Mouse (Mus musculus): ENCODE data around the gene Mex3b. TPM values are rescaled to one million over a fixed set of nuclear protein-coding genes. Genes with fewer than 3 reads are reported as not detected.

Mex3b gene
- polyA plus RNA-seq, 1 experiment from 2014 or later, result 35.0 TPM

DNA sequence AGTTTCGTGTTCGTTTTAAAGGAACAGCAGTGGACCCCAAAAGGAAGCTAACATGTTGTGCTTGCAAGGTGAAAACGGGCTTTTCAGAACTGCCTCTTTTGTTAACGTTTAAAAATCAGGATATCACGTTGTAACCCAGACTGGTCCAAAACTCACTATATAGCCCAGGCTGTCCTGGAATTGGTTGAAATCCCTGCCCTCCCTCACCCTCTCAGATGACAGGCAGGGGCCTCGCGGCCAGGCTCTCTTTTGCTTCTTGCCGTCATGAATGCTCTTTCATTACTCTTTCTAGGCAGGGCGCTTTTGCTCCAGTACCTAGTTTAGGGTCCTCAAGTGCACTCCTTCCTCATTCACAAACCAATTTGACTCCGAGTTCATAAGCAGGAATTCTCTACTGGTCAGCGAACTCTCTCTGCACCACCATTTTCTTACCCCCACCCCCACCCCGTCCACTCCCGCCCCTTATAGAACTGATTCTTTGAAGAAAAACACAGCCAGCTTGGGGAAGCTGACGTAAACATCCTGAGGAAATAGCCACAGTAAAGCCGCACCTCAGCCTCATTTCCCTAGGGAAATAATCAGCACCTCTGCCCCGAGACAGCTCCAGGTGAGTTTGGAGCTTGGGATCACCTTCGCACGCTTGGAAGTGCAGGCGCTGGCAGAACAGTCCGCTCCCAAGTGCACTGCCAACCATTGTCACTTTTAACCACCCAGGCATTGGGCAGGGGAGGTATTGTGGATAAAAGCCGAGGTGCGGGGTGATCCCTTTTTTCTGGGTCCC, 2.0 kb upstream of the Mex3b start:
- Histone ChIP-seq H3K4me2 (replicated peaks) (peak overlapping the region; percentile 99), H3K27ac (peak overlapping the region; percentile 100), H3K9me3 (ENCODE audit: control insufficient read depth, low read length) (no peaks in the 10 kb centered on the region), H3K4me3 (replicated peaks; ENCODE audit: low read length) (peak overlapping the region; percentile 97), H3K27me3 (ENCODE audit: control insufficient read depth, insufficient read depth, low read length) (no peaks in the 10 kb centered on the region), H3K36me3 (replicated peaks; ENCODE audit: control insufficient read depth, insufficient read depth) (peaks cover 14% of the 10 kb centered on the region), H3K9ac (peak overlapping the region; percentile 100), H3K4me1 (replicated peaks; ENCODE audit: control insufficient read depth, insufficient read depth, low read length) (peaks cover 19% of the 10 kb centered on the region; the same call in 1 of the 2 replicates)
- under 1% methylated on average over 22 of the region's 22 CpGs for WGBS
- ATAC-seq (ENCODE audit: low FRiP score) (no peak), DNase-seq (ENCODE audit: low spot score) (peak; percentile 67)

DNA sequence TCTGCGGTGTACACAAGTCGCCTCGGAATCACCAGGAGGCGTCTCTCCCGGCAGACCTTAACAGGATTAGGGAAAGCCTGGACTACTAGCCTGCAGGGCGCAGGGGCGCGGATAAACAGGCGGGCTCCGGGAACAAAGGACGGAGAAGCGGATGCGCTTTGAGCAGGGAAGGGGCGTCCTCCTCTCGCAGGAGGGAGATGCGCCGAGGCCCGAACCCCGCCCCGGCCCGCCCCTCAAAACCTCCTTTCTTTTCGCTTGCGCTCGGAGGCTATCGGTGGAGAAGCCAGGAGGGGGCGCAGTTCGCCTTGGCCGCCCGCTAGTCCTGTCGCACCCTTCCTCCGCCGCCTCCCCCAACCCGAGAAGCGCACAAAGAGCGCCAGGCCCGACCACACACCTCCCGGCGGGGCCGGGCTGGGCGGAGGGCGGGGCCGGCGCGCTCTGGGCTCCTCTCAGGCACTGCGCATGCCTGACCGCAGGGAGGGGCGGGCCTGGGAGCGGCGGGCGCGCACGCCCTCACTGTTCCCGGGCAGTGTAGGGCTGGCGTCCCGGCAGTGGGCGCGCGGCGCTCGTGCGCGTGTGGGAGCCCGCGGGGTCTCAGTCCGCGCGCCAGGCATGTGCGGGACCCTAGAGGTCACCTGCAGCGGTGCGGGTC, 1.2 kb upstream of the Mex3b start:
- H3K4me1 ChIP-seq (replicated peaks; ENCODE audit: control insufficient read depth, insufficient read depth, low read length), result peaks cover 19% of the 10 kb centered on the region; the same call in 1 of the 2 replicates
- ATAC-seq (ENCODE audit: low FRiP score), result peak; percentile 87
- under 1% methylated on average over 66 of the region's 70 CpGs for WGBS

DNA sequence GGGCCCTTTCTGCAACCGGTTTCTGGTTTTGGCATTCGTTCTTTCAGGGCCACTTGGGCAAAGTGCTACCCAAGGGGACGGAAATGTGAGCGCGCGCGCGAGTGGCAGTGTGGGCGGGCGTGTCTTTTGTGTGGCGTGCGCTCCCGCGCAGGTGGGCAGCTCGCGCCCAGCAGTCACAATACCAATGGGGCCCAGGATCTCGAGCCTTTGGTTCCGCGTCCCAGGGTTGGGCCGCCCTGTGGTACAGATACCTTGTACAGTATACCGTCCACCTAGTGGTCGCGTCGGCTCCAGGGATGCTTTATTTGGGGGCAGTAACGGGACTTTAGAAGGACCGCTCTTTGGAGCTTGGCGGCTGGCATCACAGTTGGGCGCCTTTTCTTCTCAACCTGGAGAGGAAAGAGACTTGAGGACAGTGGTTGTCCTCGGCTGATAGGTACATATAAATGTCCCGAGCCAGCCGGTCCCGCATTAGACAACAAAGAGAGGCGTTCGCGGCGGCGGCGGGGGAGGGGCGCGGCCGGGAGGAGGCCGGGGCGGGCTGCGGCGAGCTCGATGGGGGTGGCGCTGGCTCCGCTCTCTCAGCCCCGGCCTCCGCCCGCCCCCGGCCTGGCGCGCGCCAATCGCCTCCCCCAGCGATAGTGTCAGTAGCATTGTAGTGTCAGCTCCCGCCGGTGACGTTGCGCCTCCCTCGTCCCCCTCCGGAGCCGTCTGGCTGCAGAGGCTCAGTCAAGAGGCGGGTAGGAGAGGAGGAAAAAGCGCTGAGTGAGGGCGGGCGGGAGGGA, 455 bp upstream of the Mex3b start:
- Histone ChIP-seq H3K36me3 (replicated peaks; ENCODE audit: control insufficient read depth, insufficient read depth) (peaks cover 23% of the 10 kb centered on the region), H3K27me3 (ENCODE audit: control insufficient read depth, insufficient read depth, low read length) (no peaks in the 10 kb centered on the region), H3K27ac (peak overlapping the region; percentile 100), H3K9me3 (ENCODE audit: control insufficient read depth, low read length) (no peaks in the 10 kb centered on the region), H3K4me2 (replicated peaks) (peak overlapping the region; percentile 94), H3K4me3 (replicated peaks; ENCODE audit: low read length) (peak overlapping the region; percentile 97), H3K9ac (peak overlapping the region; percentile 100), H3K4me1 (replicated peaks; ENCODE audit: control insufficient read depth, insufficient read depth, low read length) (peaks cover 20% of the 10 kb centered on the region)
- under 1% methylated on average over 61 of the region's 68 CpGs for WGBS
- ATAC-seq (ENCODE audit: low FRiP score) (peak; percentile 90), DNase-seq (ENCODE audit: low spot score) (peak; percentile 93)

More for the DNA sequence above, 1.2 kb upstream of the Mex3b start:
- Histone ChIP-seq H3K27ac (peak overlapping the region; percentile 100), H3K4me2 (replicated peaks) (peak overlapping the region; percentile 99), H3K9ac (peak overlapping the region; percentile 100), H3K4me3 (replicated peaks; ENCODE audit: low read length) (peak overlapping the region; percentile 97), H3K36me3 (replicated peaks; ENCODE audit: control insufficient read depth, insufficient read depth) (peaks cover 21% of the 10 kb centered on the region), H3K27me3 (ENCODE audit: control insufficient read depth, insufficient read depth, low read length) (no peaks in the 10 kb centered on the region), H3K9me3 (ENCODE audit: control insufficient read depth, low read length) (no peaks in the 10 kb centered on the region)
- peak; percentile 98 for DNase-seq (ENCODE audit: low spot score)

DNA sequence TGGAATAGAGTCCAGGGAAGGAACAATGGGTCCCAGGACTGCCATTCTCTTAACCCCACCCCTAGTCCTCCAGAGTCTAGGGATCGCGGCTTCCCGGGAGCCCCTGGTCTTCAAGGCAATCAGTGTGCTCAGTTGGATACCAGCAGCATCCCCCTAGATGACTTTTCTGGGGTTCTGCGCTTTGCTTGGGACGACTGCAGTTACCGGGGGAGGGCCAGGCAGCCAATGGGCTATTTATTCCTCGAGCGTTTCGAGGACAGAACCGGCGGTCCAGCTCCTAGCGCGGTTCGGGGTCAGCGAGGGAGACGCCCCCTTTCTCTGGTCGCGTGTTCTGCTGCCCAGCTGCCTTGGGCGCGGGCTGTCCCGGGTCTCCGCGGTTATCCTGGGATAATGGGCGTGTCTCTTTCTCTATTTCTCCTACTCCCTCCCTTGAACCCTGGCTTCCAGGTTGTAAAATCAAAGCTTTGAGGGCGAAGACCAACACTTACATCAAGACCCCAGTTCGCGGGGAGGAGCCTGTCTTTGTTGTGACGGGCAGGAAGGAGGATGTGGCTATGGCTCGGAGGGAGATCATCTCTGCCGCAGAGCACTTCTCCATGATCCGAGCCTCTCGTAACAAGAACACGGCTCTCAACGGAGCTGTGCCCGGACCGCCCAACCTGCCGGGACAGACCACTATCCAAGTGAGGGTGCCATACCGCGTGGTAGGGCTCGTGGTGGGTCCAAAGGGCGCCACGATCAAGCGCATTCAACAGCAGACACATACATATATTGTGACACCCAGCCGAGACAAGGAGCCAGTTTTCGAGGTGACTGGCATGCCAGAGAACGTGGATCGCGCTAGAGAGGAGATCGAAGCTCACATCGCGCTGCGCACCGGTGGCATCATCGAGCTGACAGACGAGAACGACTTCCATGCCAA, 1.4 kb downstream of the Mex3b start:
- Histone ChIP-seq H3K27ac (peak overlapping the region; percentile 100), H3K4me1 (replicated peaks; ENCODE audit: control insufficient read depth, insufficient read depth, low read length) (peaks cover 26% of the 10 kb centered on the region), H3K9ac (peak overlapping the region; percentile 100), H3K4me3 (replicated peaks; ENCODE audit: low read length) (peak overlapping the region; percentile 97), H3K4me2 (replicated peaks) (peak overlapping the region; percentile 94), H3K9me3 (ENCODE audit: control insufficient read depth, low read length) (no peaks in the 10 kb centered on the region), H3K27me3 (ENCODE audit: control insufficient read depth, insufficient read depth, low read length) (no peaks in the 10 kb centered on the region), H3K36me3 (replicated peaks; ENCODE audit: control insufficient read depth, insufficient read depth) (peaks cover 36% of the 10 kb centered on the region)
- under 1% methylated on average over 56 of the region's 56 CpGs for WGBS
- DNase-seq (ENCODE audit: low spot score) (peak; percentile 67), ATAC-seq (ENCODE audit: low FRiP score) (no peak)

DNA sequence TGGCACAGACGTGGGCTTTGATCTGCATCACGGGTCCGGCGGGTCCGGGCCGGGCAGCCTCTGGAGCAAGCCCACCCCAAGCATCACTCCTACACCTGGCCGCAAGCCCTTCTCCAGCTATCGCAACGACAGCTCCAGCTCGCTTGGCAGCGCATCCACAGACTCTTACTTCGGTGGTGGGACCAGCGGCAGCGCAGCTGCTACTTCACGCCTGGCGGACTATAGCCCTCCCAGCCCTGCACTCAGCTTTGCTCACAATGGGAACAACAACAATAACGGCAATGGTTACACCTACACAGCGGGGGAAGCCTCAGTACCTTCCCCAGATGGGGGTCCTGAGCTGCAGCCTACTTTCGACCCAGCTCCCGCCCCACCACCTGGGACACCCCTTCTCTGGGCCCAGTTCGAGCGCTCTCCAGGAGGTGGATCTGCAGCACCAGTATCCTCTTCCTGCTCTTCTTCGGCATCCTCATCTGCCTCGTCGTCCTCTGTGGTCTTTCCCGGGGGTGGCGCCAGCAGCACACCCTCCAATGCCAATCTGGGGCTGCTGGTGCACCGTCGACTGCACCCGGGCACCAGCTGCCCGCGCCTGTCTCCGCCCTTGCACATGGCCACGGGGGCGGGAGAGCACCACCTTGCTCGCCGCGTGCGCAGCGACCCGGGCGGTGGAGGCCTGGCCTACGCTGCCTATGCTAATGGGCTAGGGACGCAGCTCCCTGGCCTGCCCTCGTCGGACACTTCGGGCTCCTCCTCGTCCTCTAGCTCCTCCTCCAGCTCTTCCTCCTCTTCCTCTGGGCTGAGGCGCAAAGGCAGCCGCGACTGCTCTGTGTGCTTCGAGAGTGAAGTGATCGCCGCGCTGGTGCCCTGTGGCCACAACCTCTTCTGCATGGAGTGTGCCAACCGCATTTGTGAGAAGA, 2.4 kb downstream of the Mex3b start:
- no peaks in the 10 kb centered on the region for H3K9me3 ChIP-seq (ENCODE audit: control insufficient read depth, low read length)
- peak overlapping the region; percentile 97 for H3K4me3 ChIP-seq (replicated peaks; ENCODE audit: low read length)
- no peaks in the 10 kb centered on the region for H3K27me3 ChIP-seq (ENCODE audit: control insufficient read depth, insufficient read depth, low read length)
- peaks cover 36% of the 10 kb centered on the region for H3K36me3 ChIP-seq (replicated peaks; ENCODE audit: control insufficient read depth, insufficient read depth)
- WGBS, result 2% methylated on average over 56 of the region's 56 CpGs
- peaks cover 17% of the 10 kb centered on the region for H3K4me1 ChIP-seq (replicated peaks; ENCODE audit: control insufficient read depth, insufficient read depth, low read length)
- H3K4me2 ChIP-seq (replicated peaks), result peak overlapping the region; percentile 94
- no peak for ATAC-seq (ENCODE audit: low FRiP score)
- H3K27ac ChIP-seq, result peak overlapping the region; percentile 100
- peak overlapping the region; percentile 100 for H3K9ac ChIP-seq
- peak; percentile 44 for DNase-seq (ENCODE audit: low spot score)

DNA sequence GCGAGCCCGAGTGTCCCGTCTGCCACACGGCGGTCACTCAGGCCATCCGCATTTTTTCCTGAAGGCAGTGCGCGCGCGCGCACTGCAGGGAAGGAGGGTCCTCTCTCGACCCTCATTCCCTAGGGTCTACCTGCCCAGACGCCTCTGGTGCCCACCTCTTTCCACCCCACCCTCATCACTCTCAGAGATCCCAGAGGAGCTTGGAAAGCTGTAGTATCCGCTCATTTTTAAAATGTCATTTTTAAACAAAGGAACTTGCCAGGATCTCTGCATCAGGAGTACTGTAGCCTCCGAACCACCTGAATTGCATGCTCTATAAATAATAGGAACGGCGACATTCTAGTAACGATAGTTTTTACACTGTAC, 3.0 kb downstream of the Mex3b start:
- H3K27me3 ChIP-seq (ENCODE audit: control insufficient read depth, insufficient read depth, low read length), result no peaks in the 10 kb centered on the region
- DNase-seq (ENCODE audit: low spot score), result peak; percentile 39
- H3K9ac ChIP-seq, result peak overlapping the region; percentile 100
- peak overlapping the region; percentile 100 for H3K27ac ChIP-seq
- no peak for ATAC-seq (ENCODE audit: low FRiP score)
- peak overlapping the region; percentile 94 for H3K4me2 ChIP-seq (replicated peaks)
- H3K4me1 ChIP-seq (replicated peaks; ENCODE audit: control insufficient read depth, insufficient read depth, low read length), result peaks cover 12% of the 10 kb centered on the region
- WGBS, result 5% methylated on average over 18 of the region's 18 CpGs
- H3K4me3 ChIP-seq (replicated peaks; ENCODE audit: low read length), result peak overlapping the region; percentile 97
- H3K9me3 ChIP-seq (ENCODE audit: control insufficient read depth, low read length), result no peaks in the 10 kb centered on the region
- H3K36me3 ChIP-seq (replicated peaks; ENCODE audit: control insufficient read depth, insufficient read depth), result peaks cover 36% of the 10 kb centered on the region

DNA sequence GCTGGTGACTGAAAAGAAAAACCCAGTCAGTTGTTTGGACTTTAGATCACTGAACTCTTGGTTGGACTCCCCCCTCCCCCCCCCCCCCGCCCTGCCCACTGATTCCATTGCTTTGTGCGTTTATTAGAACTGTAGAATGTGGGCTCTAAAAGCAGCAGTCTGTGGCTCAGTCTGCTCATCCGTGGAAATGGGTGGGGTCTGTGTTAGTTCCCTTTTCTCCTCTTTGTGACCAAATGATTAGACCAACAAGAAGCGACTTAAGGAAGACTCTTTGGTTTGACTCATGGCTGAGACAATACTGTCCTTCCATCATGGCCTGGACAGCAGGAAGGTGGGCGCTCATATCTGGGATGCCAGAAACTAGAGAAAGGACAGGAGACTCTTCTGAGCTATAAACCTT, 9.4 kb downstream of the Mex3b start:
- H3K27ac ChIP-seq, result no peak overlapping the region
- 69% methylated on average over 5 of the region's 5 CpGs for WGBS

DNA sequence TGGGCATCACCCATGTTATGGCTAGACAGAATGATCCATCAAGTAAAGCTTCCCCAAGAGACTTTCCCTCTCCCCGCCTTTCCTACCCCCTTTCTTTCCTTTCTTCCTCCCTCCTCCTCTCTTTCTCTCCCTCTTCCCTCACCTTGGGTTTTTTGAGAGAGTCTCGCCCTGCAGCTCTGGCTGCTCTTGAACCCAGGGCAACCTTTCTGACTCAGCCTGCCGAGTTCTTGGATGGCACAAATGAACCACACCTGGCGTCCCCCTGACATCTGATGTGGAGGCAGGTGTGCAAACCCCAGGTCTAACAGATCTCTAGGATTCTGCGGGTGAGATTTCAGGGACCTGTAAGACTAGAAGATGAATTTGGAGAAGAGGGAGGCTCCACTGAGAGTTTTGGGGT, 12.9 kb downstream of the Mex3b start:
- Histone ChIP-seq H3K9ac (no peak overlapping the region), H3K4me3 (replicated peaks; ENCODE audit: low read length) (no peak overlapping the region), H3K4me2 (replicated peaks) (no peak overlapping the region), H3K4me1 (replicated peaks; ENCODE audit: control insufficient read depth, insufficient read depth, low read length) (no peaks in the 10 kb centered on the region), H3K9me3 (ENCODE audit: control insufficient read depth, low read length) (no peaks in the 10 kb centered on the region), H3K27me3 (ENCODE audit: control insufficient read depth, insufficient read depth, low read length) (no peaks in the 10 kb centered on the region), H3K27ac (no peak overlapping the region), H3K36me3 (replicated peaks; ENCODE audit: control insufficient read depth, insufficient read depth) (no peaks in the 10 kb centered on the region)
- DNase-seq (ENCODE audit: low spot score) (no peak), ATAC-seq (ENCODE audit: low FRiP score) (no peak)
- 95% methylated on average over 5 of the region's 5 CpGs for WGBS

More for the DNA sequence above, 9.4 kb downstream of the Mex3b start:
- H3K36me3 ChIP-seq (replicated peaks; ENCODE audit: control insufficient read depth, insufficient read depth), result peaks cover 14% of the 10 kb centered on the region
- H3K27me3 ChIP-seq (ENCODE audit: control insufficient read depth, insufficient read depth, low read length), result no peaks in the 10 kb centered on the region
- no peak overlapping the region for H3K4me2 ChIP-seq (replicated peaks)
- no peaks in the 10 kb centered on the region for H3K9me3 ChIP-seq (ENCODE audit: control insufficient read depth, low read length)
- ATAC-seq (ENCODE audit: low FRiP score), result no peak
- H3K9ac ChIP-seq, result no peak overlapping the region
- DNase-seq (ENCODE audit: low spot score), result no peak
- H3K4me1 ChIP-seq (replicated peaks; ENCODE audit: control insufficient read depth, insufficient read depth, low read length), result peaks cover 12% of the 10 kb centered on the region
- H3K4me3 ChIP-seq (replicated peaks; ENCODE audit: low read length), result no peak overlapping the region
